Mouse (Mus musculus): Measurements from ENCODE around the gene Lpar2.

Lpar2 gene

GRCm38 (mm10) chr8:69807236-69807635 is 15.0 kb upstream of the Lpar2 start:
- no peak for DNase-seq (ENCODE audit: low spot score)

GRCm38 (mm10) chr8:69808094-69808863 is 13.9 kb upstream of the Lpar2 start, which contains the start of gene Gmip:
Gmip (plus strand) TSS chr8:69808679.
- peak; percentile 91 for DNase-seq (ENCODE audit: low spot score)

- peak; percentile 64 for DNase-seq (ENCODE audit: low spot score)
Measured at GRCm38 (mm10) chr8:69808864-69809403, 13.3 kb upstream of the Lpar2 start.

GRCm38 (mm10) chr8:69809820-69810219 is 12.4 kb upstream of the Lpar2 start:
- no peak for DNase-seq (ENCODE audit: low spot score)

- DNase-seq (ENCODE audit: low spot score) = no peak
Measured at GRCm38 (mm10) chr8:69814881-69815280, 7.3 kb upstream of the Lpar2 start.

- no peak for DNase-seq (ENCODE audit: low spot score)
Measured at GRCm38 (mm10) chr8:69815396-69815795, 6.8 kb upstream of the Lpar2 start.

GRCm38 (mm10) chr8:69820466-69820865 is 1.8 kb upstream of the Lpar2 start:
- DNase-seq (ENCODE audit: low spot score) = no peak

GRCm38 (mm10) chr8:69821971-69822385 is 251 bp upstream of the Lpar2 start:
- DNase-seq (ENCODE audit: low spot score) = no peak

GRCm38 (mm10) chr8:69826371-69826770 is 4.1 kb downstream of the Lpar2 start:
- DNase-seq (ENCODE audit: low spot score) = no peak

- peak; percentile 96 for DNase-seq (ENCODE audit: low spot score)
Measured at GRCm38 (mm10) chr8:69832298-69832853, 10.1 kb downstream of the Lpar2 start, which contains the start of gene Pbx4. Pbx4 (plus strand) TSS chr8:69832491.

GRCm38 (mm10) chr8:69837057-69837682 is 14.9 kb downstream of the Lpar2 start:
- DNase-seq (ENCODE audit: low spot score) = no peak

GRCm38 (mm10) chr8:69847167-69848065 is 25.2 kb downstream of the Lpar2 start:
- no peak for DNase-seq (ENCODE audit: low spot score)

GRCm38 (mm10) chr8:69848951-69849350 is 26.7 kb downstream of the Lpar2 start:
- DNase-seq (ENCODE audit: low spot score) = no peak

- no peak for DNase-seq (ENCODE audit: low spot score)
Measured at GRCm38 (mm10) chr8:69849899-69850298, 27.7 kb downstream of the Lpar2 start.

GRCm38 (mm10) chr8:69850926-69851506 is 28.8 kb downstream of the Lpar2 start:
- DNase-seq (ENCODE audit: low spot score) = no peak

GRCm38 (mm10) chr8:69853869-69854268 is 31.6 kb downstream of the Lpar2 start:
- DNase-seq (ENCODE audit: low spot score) = no peak

- DNase-seq (ENCODE audit: low spot score) = no peak
Measured at GRCm38 (mm10) chr8:69860807-69861206, 38.6 kb downstream of the Lpar2 start.

- DNase-seq (ENCODE audit: low spot score) = no peak
Measured at GRCm38 (mm10) chr8:69861251-69861650, 39.0 kb downstream of the Lpar2 start.

GRCm38 (mm10) chr8:69863387-69864020 is 41.3 kb downstream of the Lpar2 start:
- no peak for DNase-seq (ENCODE audit: low spot score)

- DNase-seq (ENCODE audit: low spot score) = no peak
Measured at GRCm38 (mm10) chr8:69864180-69864579, 42.0 kb downstream of the Lpar2 start.

Measured in T-cell, adult 2 months (primary cell).